Mouse (Mus musculus): ENCODE measurements at regions not wholly inside any gene's neighbourhood (a gene's known extent, or its start where the extent isn't known, plus 50 kb on each side); places are given as distances from the start of the nearest gene placed in this dataset.

DNA sequence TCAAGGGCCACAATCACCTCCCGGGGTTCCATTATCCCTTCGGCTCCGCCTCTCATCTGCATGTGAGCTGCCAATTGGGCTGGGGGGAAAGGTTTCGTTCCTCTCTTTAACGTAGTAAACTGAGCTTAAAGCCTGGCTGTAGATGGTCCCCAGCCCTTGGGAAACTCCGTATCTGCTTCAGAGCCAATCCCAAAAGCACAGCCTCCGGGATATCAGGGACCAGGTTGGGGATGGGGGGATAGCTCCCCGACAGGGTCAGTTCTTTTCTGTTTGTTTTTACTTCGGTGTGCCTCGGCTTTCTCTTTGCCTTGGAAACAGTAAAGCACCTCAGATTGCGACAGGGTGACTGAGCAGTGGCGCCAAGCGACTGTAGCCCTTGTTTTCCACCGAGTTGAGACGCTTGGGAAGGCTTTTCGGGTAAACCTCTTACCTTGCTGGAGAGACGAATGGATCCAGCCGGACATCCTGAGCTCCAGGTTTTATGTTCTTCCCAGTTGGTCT, 64.5 kb downstream of the Tfap2c start:
- peak in 1 of 2 experiments; percentile 6 for DNase-seq (ENCODE audit: low spot score in 2 of 2)

DNA sequence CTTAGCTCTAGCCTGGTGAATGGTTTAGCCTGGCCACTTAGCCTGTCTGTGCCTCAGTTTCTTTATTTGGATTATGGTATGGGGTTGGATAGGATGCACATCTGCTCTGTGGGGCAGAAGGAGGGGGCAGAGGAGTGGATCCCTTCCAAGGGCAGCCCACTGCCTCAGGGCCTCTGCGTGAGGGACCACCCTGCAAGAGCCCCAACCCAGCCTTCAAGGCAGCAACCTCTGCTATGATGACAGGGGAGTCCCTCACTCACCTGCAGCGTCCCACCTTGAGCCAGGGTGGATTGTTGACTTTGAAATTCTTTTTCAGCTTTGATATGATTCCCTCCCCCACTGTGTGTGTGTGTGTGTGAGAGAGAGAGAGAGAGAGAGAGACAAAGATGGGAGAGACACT, 65.8 kb downstream of the Tfap2c start:
- DNase-seq (ENCODE audit: low spot score in 2 of 2), result no peak

DNA sequence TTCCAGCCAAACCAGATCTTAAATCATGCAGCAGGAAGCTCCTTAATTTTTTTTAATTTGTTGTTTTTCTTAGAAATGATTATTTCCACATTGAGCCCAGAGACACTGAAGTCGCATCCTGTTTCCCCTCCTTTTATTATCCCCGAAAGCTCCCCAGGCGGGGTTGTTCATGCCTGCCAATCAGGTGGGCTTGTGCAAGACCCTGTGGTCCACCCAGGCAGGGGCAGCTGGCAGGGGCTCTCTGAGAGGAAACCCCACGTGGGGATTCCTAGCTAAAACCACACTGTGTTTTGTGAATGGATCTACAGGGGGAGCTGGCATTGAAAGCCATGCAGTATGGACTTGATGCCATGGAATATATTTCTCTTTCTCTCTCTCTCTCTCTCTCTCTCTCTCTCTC, 66.2 kb downstream of the Tfap2c start:
- DNase-seq (ENCODE audit: low spot score in 2 of 2), result no peak

DNA sequence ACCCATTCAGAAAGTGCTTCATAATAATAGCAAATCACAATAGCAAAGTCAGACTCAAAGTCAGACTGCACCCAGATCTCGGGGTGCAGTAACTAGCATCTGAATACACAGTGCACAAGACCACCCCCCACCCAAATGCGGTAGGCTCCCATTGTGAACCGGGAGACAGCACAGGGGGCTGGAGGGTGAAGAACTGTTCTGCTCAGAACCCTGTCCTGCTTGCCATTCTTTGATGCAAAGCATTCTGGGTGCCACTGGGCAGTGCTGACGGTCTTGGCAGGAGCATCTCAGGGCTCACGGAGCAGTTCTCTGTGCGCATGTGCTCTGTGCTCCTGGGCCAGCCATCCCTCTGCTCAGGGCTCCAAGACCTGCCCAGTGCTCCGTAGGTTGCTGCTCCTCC, 69.8 kb downstream of the Tfap2c start:
- DNase-seq (ENCODE audit: low spot score in 2 of 2), result no peak

DNA sequence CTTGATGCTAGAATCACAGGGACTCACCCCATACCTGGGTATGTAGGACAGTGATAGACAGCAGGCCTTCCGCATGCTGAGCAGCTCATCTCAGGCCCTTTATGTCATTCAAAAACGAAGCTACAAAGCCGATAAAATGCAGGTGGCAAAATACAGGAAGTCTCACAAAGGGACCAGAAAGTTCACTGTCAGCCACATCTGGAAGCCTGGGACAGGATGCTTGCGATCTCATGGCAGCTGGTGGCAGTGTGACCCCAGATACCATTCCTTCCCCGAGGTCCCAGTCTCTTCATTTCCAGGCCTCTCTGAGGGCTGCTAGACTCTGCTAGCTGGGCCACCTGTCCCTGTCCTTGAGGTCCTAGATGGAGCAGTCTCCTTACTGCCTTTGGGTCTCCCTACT, 70.6 kb downstream of the Tfap2c start:
- no peak for DNase-seq (ENCODE audit: low spot score in 2 of 2)

DNA sequence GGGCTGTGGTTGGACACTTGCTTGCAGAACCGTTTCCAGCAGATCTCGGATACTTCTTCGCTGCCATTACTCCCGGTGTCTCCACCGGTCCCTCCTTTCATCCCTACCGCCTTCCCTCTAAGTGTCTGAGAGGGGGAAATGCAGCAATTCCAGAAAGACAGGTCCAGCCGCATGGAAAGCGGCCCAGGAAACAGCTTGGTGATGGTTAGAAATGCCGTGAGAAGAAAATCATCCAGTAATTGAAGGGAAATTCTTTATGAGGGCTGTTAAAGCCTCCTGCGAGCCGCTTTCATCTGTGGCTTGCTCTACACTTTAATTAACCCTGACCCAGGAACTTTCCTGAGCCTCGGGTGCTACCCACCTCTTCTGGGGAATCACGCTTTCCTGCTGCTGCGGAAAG, 74.3 kb downstream of the Tfap2c start:
- no peak for DNase-seq (ENCODE audit: low spot score in 2 of 2)

DNA sequence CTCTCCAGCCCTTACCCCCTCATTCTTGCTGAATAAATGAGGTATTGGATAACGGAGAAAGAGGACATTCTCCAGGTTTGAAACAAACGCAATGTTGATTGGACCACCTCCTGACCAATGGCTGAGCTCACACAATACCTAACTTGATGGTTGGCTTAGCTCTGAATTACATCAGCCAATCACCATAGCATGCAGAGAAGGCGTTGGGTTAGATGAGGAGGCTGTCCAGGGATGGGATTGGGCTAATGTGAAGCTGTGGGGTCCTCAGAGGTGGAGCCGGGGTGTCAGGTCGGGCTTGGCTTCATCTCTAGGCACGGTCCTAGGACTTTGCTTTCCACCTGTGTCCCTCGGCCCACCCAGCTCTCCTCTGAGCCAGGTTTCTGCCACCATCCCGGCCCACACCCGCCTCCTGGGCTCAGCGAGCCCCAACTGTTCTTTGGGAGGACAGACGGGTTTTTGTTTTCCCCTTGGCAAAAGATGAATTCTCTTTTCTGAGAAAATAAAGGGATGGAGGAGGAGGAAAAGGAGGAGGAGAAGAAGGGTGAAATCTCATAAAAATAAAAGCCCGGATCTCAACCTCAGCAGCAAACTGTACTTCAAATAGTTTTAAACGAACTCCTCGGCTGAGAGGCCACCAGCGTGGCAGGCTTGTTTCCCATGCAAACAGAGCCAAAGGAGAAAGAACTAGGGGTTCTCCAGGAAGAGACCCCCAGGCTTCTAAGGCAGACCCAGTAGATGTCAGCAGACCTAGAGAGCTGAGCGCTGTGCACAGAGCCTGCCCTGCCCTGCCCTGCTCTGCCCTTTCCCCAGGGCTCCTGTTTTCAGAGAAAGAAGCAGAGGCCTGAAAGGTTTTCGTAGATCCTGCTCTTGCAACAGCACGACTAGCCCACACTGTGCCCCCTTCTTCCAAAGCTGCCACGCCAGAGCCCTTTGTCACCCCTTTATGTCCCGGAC, 78.2 kb downstream of the Tfap2c start:
- no peak for DNase-seq (ENCODE audit: low spot score in 2 of 2)

DNA sequence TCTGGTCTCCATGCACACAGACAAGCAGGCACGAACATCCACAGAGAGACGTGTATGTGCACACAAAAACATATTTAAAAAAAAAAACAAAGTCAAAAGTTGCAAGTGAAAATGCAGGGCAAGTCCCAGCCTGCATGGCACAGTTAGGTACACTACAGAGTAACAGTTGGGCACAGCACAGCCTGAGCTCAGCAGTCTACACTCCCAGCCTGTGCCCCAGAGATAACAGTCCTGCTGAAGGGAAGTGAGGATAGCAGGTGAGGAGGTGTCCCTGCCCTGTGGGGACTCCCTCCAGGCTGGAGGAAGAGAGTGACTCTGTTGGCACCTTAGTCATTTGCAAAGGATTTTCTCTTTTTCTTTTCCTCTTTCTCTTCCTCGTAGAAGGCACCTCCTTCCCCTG, 80.9 kb downstream of the Tfap2c start:
- DNase-seq (ENCODE audit: low spot score in 2 of 2), result no peak

DNA sequence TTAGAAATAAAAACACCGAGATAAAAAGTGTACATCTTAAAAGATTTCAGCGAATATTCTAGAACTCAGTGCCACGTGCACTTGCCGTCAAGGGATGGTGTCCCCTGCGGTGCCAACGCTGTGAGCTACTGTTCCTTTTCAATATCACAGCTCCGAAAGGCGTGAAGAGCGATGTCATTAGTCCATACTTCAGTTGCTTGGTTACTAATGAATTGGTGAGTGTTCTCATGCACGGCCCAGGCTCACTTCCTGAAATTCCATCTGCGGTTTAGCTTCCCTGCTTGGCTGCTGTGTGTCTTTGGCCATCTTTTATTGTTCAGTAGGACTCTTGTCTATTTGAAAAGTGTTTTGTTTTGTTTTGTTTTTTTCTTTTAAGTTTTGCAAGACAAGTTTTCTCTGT, 93.2 kb downstream of the Tfap2c start:
- no peak for DNase-seq (ENCODE audit: low spot score in 2 of 2)

DNA sequence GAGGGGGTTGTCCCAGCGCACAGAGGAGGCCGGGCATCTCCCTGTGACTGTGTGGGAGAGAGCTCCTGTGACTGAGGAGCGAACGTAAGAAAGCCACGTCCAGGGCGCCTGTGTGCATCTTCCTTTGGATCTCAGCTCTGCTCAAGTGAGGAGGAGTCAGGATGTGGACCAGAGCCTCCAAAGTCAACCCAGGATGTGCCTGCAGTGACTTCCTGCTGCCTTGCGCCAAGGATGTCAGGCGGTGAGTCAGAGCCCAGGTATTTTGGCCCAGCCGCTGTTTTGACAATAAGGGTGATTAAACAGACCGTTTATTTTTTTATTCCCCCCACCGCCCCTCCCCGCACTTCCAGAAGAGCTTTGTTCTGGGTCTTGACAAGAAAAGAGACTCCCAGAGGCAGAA, 94.5 kb downstream of the Tfap2c start:
- peak in 1 of 2 experiments; percentile 6 for DNase-seq (ENCODE audit: low spot score in 2 of 2)

DNA sequence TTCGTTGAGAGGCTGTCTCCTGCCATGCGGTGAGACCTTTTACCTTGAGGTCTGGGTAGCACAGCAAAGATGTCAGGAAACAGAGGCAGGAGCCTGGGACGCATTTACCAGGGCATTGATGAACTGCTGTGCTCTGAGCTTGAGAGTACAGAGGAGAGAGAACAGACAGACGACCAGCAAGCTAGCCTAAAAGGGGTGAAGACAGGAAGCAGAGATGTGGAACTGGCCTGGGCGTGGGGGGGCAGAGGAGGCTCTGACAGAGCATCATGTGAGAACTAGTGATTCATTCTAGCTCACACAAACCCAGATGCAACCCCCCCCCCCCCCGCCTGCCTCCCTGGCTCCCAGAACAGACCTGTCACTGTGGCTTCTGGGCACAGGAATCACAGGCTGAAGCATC, 95.1 kb downstream of the Tfap2c start:
- DNase-seq (ENCODE audit: low spot score in 2 of 2), result no peak

DNA sequence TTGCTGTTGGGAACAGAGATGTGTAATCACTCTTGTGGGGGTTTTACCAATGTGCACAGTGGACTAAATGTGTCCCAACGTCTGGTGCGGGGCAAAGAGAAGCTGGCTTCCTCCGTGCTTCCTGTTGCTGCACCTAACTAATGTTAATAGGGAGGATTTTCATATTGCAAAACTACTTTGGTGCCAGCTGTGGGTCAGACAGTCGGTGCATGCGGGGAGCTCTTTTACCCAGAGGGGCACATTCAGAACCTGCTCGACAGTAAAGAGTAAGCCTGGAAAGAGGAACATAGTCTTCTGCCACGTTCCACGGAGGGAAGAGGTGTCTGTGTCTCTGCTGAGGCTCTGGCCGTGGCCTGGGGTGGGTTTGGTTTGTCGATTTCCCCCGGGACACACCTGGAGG, 98.7 kb downstream of the Tfap2c start:
- no peak for DNase-seq (ENCODE audit: low spot score in 2 of 2)

DNA sequence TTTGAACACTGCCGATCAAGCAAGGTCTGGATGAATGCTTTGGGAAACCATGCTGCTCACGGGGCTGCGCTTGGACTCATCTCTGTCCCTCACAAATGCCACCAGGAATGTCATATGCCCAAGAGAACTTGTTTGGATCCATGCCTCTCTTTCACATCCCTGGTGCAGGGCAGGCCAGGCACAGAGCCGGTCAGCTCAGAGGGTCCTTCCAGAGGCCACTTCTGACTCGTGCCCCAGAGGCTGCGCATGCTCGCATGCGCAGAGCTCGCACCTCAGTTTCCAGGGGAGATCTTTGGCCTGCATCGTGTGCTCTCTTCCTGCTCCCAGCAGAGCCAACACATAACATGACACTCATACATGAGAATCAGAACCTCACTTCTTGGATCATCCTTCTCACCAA, 111.1 kb downstream of the Tfap2c start:
- no peak for DNase-seq (ENCODE audit: low spot score in 2 of 2)

DNA sequence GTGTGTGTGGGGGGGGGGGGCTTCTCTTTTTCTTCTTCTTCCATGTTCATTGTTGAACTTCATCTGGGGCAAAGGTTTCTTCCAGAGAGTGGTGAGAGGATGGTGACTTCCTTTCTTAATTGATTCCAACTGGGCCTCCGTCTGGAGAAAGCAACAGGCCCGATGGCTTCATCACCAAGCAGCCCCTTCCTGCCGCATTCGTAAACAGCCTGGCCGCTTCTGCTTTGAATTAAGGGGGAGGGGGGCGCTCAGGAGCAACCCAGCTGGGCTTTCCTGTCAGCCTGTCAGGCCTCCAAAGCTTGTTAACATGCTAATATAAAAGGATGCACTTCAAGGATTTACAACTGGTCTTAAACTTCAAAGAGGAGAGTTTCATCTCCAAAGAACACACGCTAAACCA, 111.5 kb downstream of the Tfap2c start:
- DNase-seq (ENCODE audit: low spot score in 2 of 2), result no peak

DNA sequence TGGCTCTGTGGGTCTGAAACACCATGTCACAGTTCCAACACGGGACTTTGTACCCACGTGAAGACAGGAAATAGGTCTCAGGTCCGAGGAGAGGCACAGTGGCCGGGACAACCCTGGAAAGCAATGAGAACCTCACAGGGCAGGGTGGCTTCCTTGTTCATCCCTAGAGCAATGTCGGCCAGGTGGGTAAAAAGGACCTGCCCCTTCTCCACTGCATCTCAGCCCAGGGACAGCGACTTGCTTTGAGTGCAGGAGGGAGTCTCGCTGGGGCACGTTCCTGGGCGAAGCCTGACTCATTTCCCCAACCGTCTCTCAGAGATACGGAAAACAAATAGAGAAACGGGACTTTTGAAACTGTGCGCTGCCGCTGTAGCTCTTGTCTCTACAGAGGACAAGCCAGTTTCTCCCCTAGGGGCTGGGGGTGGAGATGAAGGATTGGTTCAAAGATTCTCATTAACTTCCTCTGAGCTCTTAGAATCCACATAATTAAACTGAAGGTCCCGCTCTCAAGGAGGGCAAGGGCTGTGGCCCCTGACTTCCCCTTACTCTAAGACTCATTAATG, 112.1 kb downstream of the Tfap2c start:
- no peak for DNase-seq (ENCODE audit: low spot score in 2 of 2)

DNA sequence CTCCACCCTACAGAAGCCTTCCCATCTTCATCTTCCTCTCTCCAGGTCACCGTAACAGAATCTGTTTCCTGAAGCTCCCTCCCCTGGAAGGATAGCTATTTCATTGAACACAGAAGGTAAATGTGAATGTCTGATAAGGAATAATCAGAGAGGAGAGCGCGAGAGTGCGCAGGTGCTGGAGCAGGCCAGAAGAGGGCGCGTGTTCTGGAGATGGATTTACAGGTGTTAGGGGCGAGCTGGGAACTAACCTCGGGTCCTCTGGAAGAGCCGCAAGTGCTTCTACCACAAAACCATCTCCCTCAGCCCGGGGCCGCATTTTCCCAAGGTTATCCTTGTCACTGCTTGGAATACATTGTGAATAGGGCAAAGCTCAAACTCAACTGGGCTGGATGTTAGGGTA, 112.8 kb downstream of the Tfap2c start:
- DNase-seq (ENCODE audit: low spot score in 2 of 2), result no peak

DNA sequence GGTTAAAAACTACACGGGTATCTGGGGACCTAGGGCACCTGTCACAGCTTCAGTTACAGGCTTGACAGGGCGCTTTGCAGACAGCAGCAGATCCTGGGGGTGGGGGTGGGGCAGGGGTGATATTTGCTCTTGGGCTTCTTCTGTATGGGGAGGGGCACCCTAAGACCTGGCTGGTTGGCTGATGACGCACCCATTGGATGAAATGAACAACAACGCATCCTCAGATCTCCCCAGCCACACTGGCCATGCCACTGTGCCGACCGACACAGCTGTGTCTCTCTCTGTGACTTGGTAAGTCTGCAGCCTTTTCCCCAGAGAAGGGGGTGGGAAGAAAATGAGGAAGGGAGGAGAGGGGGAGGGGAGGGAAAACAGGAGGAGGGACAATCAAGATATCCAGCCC, 114.3 kb downstream of the Tfap2c start:
- no peak for DNase-seq (ENCODE audit: low spot score in 2 of 2)

DNA sequence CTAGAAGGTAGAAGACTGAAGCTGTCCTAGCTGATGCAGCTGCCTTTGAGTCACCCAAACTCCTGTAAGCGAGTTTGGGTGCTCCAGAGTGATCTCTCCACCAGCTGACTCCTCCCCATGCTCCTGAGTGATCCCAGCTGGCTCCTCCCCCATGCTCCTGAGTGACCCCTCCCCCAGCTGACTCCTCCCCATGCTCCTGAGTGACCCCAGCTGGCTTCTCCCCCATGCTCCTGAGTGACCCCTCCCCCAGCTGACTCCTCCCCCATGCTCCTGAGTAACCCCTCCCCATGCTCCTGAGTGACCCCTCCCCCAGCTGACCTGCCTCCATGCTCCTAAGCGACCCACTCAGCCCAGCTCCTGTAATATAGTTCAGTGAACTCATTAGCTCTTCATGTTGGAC, 123.7 kb downstream of the Tfap2c start:
- no peak for DNase-seq (ENCODE audit: low spot score in 2 of 2)

DNA sequence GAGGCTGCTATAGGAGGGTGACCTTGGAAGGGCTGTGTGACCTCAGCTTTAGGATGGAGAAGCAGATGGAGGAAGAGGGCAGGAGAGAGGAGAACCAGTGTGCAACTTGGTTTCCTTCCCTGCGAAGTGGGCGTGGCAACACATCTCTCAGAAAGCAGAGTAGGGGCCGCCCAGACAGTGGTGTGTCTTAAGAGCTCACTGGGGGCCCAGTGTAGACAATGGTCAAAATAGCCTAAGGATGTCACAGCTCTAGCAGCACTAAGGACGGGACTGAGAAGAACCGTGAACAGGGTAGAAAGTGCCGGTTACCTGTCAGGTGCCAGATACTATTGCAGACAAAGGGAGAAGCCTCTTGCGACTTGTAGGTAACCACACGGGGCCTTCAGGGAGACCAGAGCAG, 125.2 kb downstream of the Tfap2c start:
- DNase-seq (ENCODE audit: low spot score in 2 of 2), result no peak

DNA sequence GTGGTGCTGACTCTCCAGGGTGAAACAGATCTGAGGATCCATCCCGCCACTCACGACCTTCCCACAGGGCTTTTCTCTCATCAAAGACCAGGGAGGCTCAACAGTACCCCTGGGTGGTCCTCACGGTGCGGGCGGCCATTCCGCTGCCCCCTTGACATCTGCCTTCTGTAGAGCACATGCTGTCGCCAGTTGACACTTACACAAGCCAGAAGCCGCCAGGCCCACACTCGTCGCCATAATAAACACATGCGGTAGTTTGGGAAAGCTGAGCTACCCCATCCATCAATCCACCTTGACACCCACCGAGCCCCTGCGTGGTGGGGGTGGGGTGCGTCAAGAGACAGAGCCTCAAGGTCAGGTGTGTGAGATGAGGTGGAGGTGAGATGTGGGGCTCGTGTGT, 125.7 kb downstream of the Tfap2c start:
- DNase-seq (ENCODE audit: low spot score in 2 of 2), result no peak

DNA sequence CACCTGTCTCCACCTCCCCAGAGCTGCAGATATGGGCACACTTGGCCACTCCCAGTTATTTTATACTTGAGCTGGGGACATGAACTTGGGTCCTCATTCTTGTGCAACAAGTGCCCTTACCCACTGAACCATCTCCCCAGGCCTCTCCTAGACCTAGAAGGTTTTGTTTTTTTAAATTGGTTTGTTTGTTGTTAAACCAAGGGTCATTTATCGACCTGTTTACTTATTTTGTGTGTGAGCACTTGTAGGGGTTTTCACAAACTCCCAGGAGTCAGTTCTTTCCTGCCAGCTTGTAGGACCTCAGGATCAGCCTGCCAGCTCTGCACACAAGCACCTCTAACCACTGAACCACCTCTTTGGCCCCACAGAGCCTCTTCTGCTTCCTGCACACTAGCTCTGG, 140.8 kb downstream of the Tfap2c start:
- DNase-seq (ENCODE audit: low spot score in 2 of 2), result no peak

DNA sequence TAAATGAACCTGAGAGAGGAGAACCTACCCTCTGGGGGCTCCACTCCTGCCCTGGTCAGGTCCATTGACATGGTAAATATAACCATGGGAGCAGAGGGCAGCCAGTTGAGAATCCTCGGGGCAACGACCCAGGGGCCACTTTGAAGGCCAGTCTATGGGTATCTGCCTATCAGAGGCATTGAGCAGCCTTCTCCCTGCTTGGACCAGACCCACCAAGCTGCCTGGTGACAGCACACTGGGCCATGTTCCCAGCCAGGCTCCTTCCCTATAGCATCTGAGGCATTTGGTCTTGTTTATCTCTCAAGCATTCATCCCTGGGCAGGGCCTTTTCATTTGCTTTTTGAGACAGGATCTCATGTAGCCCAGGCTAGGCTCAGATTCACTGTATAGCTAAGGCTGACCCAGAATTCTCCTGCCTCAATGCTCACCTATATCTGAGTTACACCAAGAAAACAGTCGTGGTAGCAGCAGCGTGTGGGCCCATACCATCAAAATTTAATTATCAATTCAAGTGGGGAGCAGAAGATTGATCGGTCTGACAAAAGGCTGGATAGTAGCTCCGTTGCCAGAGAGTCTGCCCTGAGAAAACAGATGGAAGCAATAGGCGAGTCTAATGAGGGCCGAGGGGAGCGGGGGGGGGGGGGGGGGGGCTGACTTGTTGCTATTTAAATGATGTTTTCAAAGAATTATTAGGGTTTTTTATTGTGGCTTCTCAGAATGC, 141.7 kb downstream of the Tfap2c start:
- no peak for DNase-seq (ENCODE audit: low spot score in 2 of 2)
